Mouse (Mus musculus): ENCODE results near the gene Specc1.

DNA sequence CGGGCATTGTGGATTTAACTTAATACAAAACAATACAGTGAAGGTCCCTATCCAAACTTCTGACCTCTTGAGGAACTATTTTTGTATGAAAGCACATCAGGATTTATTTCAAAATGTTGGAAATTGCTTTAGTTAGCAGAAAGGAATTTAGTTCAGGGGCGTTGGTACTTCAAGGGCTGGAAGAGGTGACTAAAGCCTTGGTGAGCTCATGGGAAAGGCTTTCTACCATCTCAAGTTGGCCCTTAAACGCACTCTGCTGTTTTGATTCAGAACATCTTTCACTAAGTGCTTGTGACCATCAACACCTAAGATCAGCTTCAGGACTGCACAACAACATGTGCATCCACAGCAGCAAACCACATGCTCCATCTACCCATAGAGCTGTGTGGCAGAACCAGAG, 191.5 kb downstream of the Specc1 start:
- no peak for TF ChIP-seq HCFC1 (IDR thresholded peaks at IDR 0.05; ENCODE audit: borderline replicate concordance, insufficient read depth, low read length)
- TF ChIP-seq ZC3H11A (IDR thresholded peaks at IDR 0.05; ENCODE audit: borderline replicate concordance, low read depth, low read length), result no peak
- no peak for TF ChIP-seq MAFK (IDR thresholded peaks at IDR 0.05; ENCODE audit: insufficient read depth, low read depth, low read length)
- TF ChIP-seq CHD2 (IDR thresholded peaks at IDR 0.05; ENCODE audit: low read depth, low read length), result no peak
- TF ChIP-seq ZNF384 (IDR thresholded peaks at IDR 0.05; ENCODE audit: low read depth, low read length), result no peak
